Mouse (Mus musculus) MEL (cell line): Measurements from ENCODE around the gene Apbb2.

Source experiments
- E2F4 ChIP-seq: IDR thresholded peaks from 2 replicates; pipeline ENCODE4 v1.6.1; 2011; ENCODE audit warnings: low read depth, low read length, improper control_type of control experiment, borderline replicate concordance
- RAD21 ChIP-seq: IDR thresholded peaks from 2 replicates; pipeline ENCODE4 v1.6.1; 2011; ENCODE audit warnings: mild to moderate bottlenecking, low read depth, low read length, improper control_type of control experiment
- SIN3A ChIP-seq: IDR thresholded peaks from 2 replicates; pipeline ENCODE4 v1.6.1; 2012; ENCODE audit warnings: low read length, improper control_type of control experiment, inconsistent platforms

- TF ChIP-seq SIN3A (no peak), E2F4 (no peak), RAD21 (no peak)
Measured at GRCm38 (mm10) chr5:66310806-66311205, 307.8 kb downstream of the Apbb2 start.
